Mouse (Mus musculus): ENCODE data around the gene Snx29. TPM values are rescaled to one million over a fixed set of nuclear protein-coding genes. Genes with fewer than 3 reads are reported as not detected.

The Snx29 gene
- polyA plus RNA-seq, 1 experiment from 2014 or later = 6.9 TPM

- no peaks in the 10 kb centered on the region for H3K9me3 ChIP-seq (replicated peaks; ENCODE audit: low read length)
- H3K4me3 ChIP-seq (replicated peaks; ENCODE audit: low read depth, low read length) = no peak overlapping the region
- ATAC-seq (replicated peaks; ENCODE audit: low FRiP score, low read depth) (no peak), DNase-seq (ENCODE audit: low spot score) (no peak)
- H3K9ac ChIP-seq (ENCODE audit: low read depth, low read length) = no peak overlapping the region
- no peaks in the 10 kb centered on the region for H3K27me3 ChIP-seq (ENCODE audit: insufficient read depth, low read length)
- no peak overlapping the region for H3K27ac ChIP-seq
- TF ChIP-seq CTCF (IDR thresholded peaks at IDR 0.05; ENCODE audit: low read depth) = 0 out of 2 replicates have a peak, but pooled peaks have one; percentile 17
- no peak overlapping the region for H3K4me2 ChIP-seq (ENCODE audit: low read length)
- WGBS = 89% methylated on average over 1 of the region's 1 CpGs
- H3K4me1 ChIP-seq (replicated peaks; ENCODE audit: insufficient read depth, low read length) = no peaks in the 10 kb centered on the region
- H3K36me3 ChIP-seq (ENCODE audit: insufficient read depth, low read length) = no peaks in the 10 kb centered on the region
These were observed 299.0 kb downstream of the Snx29 start for GRCm38 (mm10) chr16:11621664-11622063.

- 81% methylated on average over 3 of the region's 3 CpGs for WGBS
- DNase-seq (ENCODE audit: low spot score) = no peak
- peak overlapping the region; percentile 47; the same call in 1 of the 2 replicates for H3K27ac ChIP-seq
These were observed 300.3 kb downstream of the Snx29 start for GRCm38 (mm10) chr16:11623032-11623431.

GRCm38 (mm10) chr16:11624121-11624520 lies 301.4 kb downstream of the Snx29 start:
- Histone ChIP-seq H3K4me1 (replicated peaks; ENCODE audit: insufficient read depth, low read length) (no peaks in the 10 kb centered on the region), H3K9ac (ENCODE audit: low read depth, low read length) (no peak overlapping the region), H3K4me3 (replicated peaks; ENCODE audit: low read depth, low read length) (no peak overlapping the region), H3K27me3 (ENCODE audit: insufficient read depth, low read length) (no peaks in the 10 kb centered on the region), H3K4me2 (ENCODE audit: low read length) (no peak overlapping the region), H3K36me3 (ENCODE audit: insufficient read depth, low read length) (no peaks in the 10 kb centered on the region), H3K27ac (peak overlapping the region; percentile 47; the same call in 1 of the 2 replicates), H3K9me3 (replicated peaks; ENCODE audit: low read length) (no peaks in the 10 kb centered on the region)
- TF ChIP-seq CTCF (IDR thresholded peaks at IDR 0.05; ENCODE audit: low read depth) = no peak
- DNase-seq (ENCODE audit: low spot score) (no peak), ATAC-seq (replicated peaks; ENCODE audit: low FRiP score, low read depth) (no peak; the same call in 1 of the 2 replicates)
- WGBS = 36% methylated on average over 2 of the region's 2 CpGs

More at GRCm38 (mm10) chr16:11623032-11623431, 300.3 kb downstream of the Snx29 start:
- Histone ChIP-seq H3K36me3 (ENCODE audit: insufficient read depth, low read length) (no peaks in the 10 kb centered on the region), H3K4me1 (replicated peaks; ENCODE audit: insufficient read depth, low read length) (no peaks in the 10 kb centered on the region), H3K9me3 (replicated peaks; ENCODE audit: low read length) (no peaks in the 10 kb centered on the region), H3K9ac (ENCODE audit: low read depth, low read length) (no peak overlapping the region), H3K4me3 (replicated peaks; ENCODE audit: low read depth, low read length) (no peak overlapping the region), H3K27me3 (ENCODE audit: insufficient read depth, low read length) (no peaks in the 10 kb centered on the region), H3K4me2 (ENCODE audit: low read length) (no peak overlapping the region)
- ATAC-seq (replicated peaks; ENCODE audit: low FRiP score, low read depth) = no peak
- no peak for TF ChIP-seq CTCF (IDR thresholded peaks at IDR 0.05; ENCODE audit: low read depth)

- no peaks in the 10 kb centered on the region for H3K9me3 ChIP-seq (replicated peaks; ENCODE audit: low read length)
- no peak for ATAC-seq (replicated peaks; ENCODE audit: low FRiP score, low read depth)
- TF ChIP-seq CTCF (IDR thresholded peaks at IDR 0.05; ENCODE audit: low read depth) = no peak
- 94% methylated on average over 1 of the region's 1 CpGs for WGBS
- H3K4me2 ChIP-seq (ENCODE audit: low read length) = no peak overlapping the region
- H3K27me3 ChIP-seq (ENCODE audit: insufficient read depth, low read length) = no peaks in the 10 kb centered on the region
- no peak overlapping the region for H3K27ac ChIP-seq
- no peak overlapping the region for H3K9ac ChIP-seq (ENCODE audit: low read depth, low read length)
- H3K4me1 ChIP-seq (replicated peaks; ENCODE audit: insufficient read depth, low read length) = no peaks in the 10 kb centered on the region
- H3K4me3 ChIP-seq (replicated peaks; ENCODE audit: low read depth, low read length) = no peak overlapping the region
- H3K36me3 ChIP-seq (ENCODE audit: insufficient read depth, low read length) = no peaks in the 10 kb centered on the region
- DNase-seq (ENCODE audit: low spot score) = no peak
These were observed 303.3 kb downstream of the Snx29 start for GRCm38 (mm10) chr16:11626004-11626481.

GRCm38 (mm10) chr16:11626616-11627015 lies 303.9 kb downstream of the Snx29 start:
- Histone ChIP-seq H3K4me2 (ENCODE audit: low read length) (no peak overlapping the region), H3K36me3 (ENCODE audit: insufficient read depth, low read length) (no peaks in the 10 kb centered on the region), H3K9ac (ENCODE audit: low read depth, low read length) (no peak overlapping the region), H3K27ac (no peak overlapping the region), H3K4me1 (replicated peaks; ENCODE audit: insufficient read depth, low read length) (no peaks in the 10 kb centered on the region), H3K9me3 (replicated peaks; ENCODE audit: low read length) (no peaks in the 10 kb centered on the region), H3K27me3 (ENCODE audit: insufficient read depth, low read length) (no peaks in the 10 kb centered on the region), H3K4me3 (replicated peaks; ENCODE audit: low read depth, low read length) (no peak overlapping the region)
- no peak for DNase-seq (ENCODE audit: low spot score)
- ATAC-seq (replicated peaks; ENCODE audit: low FRiP score, low read depth) = no peak
- TF ChIP-seq CTCF (IDR thresholded peaks at IDR 0.05; ENCODE audit: low read depth) = no peak
- 77% methylated on average over 2 of the region's 2 CpGs for WGBS

GRCm38 (mm10) chr16:11627866-11628638 lies 305.3 kb downstream of the Snx29 start:
- DNase-seq (ENCODE audit: low spot score) (no peak), ATAC-seq (replicated peaks; ENCODE audit: low FRiP score, low read depth) (0 out of 2 replicates have a peak, but pooled peaks have one; percentile 41)
- TF ChIP-seq CTCF (IDR thresholded peaks at IDR 0.05; ENCODE audit: low read depth) = peak; percentile 58

More at GRCm38 (mm10) chr16:11627866-11628638, 305.3 kb downstream of the Snx29 start:
- Histone ChIP-seq H3K4me3 (replicated peaks; ENCODE audit: low read depth, low read length) (no peak overlapping the region), H3K9me3 (replicated peaks; ENCODE audit: low read length) (no peaks in the 10 kb centered on the region), H3K27me3 (ENCODE audit: insufficient read depth, low read length) (no peaks in the 10 kb centered on the region), H3K36me3 (ENCODE audit: insufficient read depth, low read length) (no peaks in the 10 kb centered on the region), H3K9ac (ENCODE audit: low read depth, low read length) (no peak overlapping the region), H3K27ac (no peak overlapping the region), H3K4me2 (ENCODE audit: low read length) (no peak overlapping the region), H3K4me1 (replicated peaks; ENCODE audit: insufficient read depth, low read length) (no peaks in the 10 kb centered on the region)
- WGBS = 81% methylated on average over 9 of the region's 9 CpGs

Measured in kidney, postnatal 0 days (tissue).